Mouse (Mus musculus): ENCODE data around the gene 2900011O08Rik.

Gene 2900011O08Rik

GRCm38 (mm10) chr16:14004726-14005125, 18.3 kb downstream of the 2900011O08Rik start:
- no peak for DNase-seq (ENCODE audit: low spot score)

GRCm38 (mm10) chr16:14005266-14005665, 18.9 kb downstream of the 2900011O08Rik start:
- no peak for DNase-seq (ENCODE audit: low spot score)

- no peak for DNase-seq (ENCODE audit: low spot score)
These were observed 21.7 kb downstream of the 2900011O08Rik start for GRCm38 (mm10) chr16:14008081-14008480.

GRCm38 (mm10) chr16:14008708-14009107, 22.3 kb downstream of the 2900011O08Rik start:
- DNase-seq (ENCODE audit: low spot score) = no peak

GRCm38 (mm10) chr16:14009966-14010365, 23.6 kb downstream of the 2900011O08Rik start:
- no peak for DNase-seq (ENCODE audit: low spot score)

- DNase-seq (ENCODE audit: low spot score) = no peak
These were observed 30.9 kb downstream of the 2900011O08Rik start for GRCm38 (mm10) chr16:14017306-14017705.

GRCm38 (mm10) chr16:14021166-14021822, 34.9 kb downstream of the 2900011O08Rik start:
- DNase-seq (ENCODE audit: low spot score) = no peak

- DNase-seq (ENCODE audit: low spot score) = peak; percentile 9
These were observed 38.9 kb downstream of the 2900011O08Rik start for GRCm38 (mm10) chr16:14025091-14025990.

GRCm38 (mm10) chr16:14029072-14029471, 42.7 kb downstream of the 2900011O08Rik start:
- DNase-seq (ENCODE audit: low spot score) = no peak

- no peak for DNase-seq (ENCODE audit: low spot score)
These were observed 43.4 kb downstream of the 2900011O08Rik start for GRCm38 (mm10) chr16:14029851-14030250.

- no peak for DNase-seq (ENCODE audit: low spot score)
These were observed 44.2 kb downstream of the 2900011O08Rik start for GRCm38 (mm10) chr16:14030650-14031049.

- DNase-seq (ENCODE audit: low spot score) = no peak
These were observed 46.7 kb downstream of the 2900011O08Rik start for GRCm38 (mm10) chr16:14033076-14033475.

- DNase-seq (ENCODE audit: low spot score) = no peak
These were observed 56.0 kb downstream of the 2900011O08Rik start for GRCm38 (mm10) chr16:14042421-14042820.

GRCm38 (mm10) chr16:14044695-14045094, 58.3 kb downstream of the 2900011O08Rik start:
- no peak for DNase-seq (ENCODE audit: low spot score)

- no peak for DNase-seq (ENCODE audit: low spot score)
These were observed 59.9 kb downstream of the 2900011O08Rik start for GRCm38 (mm10) chr16:14046224-14046756.

GRCm38 (mm10) chr16:14052221-14052620, 65.8 kb downstream of the 2900011O08Rik start:
- DNase-seq (ENCODE audit: low spot score) = no peak

- no peak for DNase-seq (ENCODE audit: low spot score)
These were observed 66.7 kb downstream of the 2900011O08Rik start for GRCm38 (mm10) chr16:14053116-14053515.

GRCm38 (mm10) chr16:14055271-14055670, 68.9 kb downstream of the 2900011O08Rik start:
- DNase-seq (ENCODE audit: low spot score) = no peak

- DNase-seq (ENCODE audit: low spot score) = no peak
These were observed 70.3 kb downstream of the 2900011O08Rik start for GRCm38 (mm10) chr16:14056734-14057133.

GRCm38 (mm10) chr16:14058541-14058940, 72.1 kb downstream of the 2900011O08Rik start:
- DNase-seq (ENCODE audit: low spot score) = peak; percentile 30

- DNase-seq (ENCODE audit: low spot score) = no peak
These were observed 72.9 kb downstream of the 2900011O08Rik start for GRCm38 (mm10) chr16:14059118-14059854.

GRCm38 (mm10) chr16:14059869-14060268, 73.5 kb downstream of the 2900011O08Rik start:
- DNase-seq (ENCODE audit: low spot score) = no peak
